In the genomic region with DNA sequence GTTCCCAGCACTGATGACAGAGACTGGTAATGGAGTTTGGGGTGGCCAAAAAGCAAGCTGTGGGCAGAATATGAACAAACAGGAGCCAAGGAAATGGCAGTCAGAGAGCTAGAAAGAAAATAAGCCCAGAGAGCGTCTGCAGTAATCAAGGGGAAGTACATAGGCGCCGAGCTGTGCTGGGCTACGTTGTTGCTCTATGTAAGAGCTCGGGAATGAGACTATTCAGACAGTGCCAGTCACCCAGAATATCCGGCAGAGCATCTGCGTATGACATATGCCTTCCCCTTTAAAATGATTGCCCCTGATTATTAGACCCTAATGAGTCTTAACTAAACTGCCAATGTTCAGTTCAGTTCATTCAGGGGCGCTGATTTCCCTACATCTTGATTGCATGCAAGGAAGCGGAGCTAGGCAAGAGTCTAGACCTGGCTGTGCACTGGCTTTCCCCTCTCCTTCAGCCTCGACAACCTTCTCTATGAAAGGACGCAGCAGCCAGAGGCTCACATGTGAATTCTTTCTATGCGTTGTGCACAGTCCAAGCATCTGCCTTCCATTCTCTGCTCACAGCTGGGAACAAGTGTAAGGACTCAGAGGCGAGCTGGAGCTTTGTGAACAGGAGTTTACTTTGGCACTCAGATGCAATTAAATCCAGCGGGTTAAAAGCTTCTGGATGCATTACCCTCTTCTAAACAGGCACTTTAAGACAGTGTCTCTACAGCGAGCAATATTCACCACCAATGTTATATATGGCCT, we compare ENCODE assay signal across 14 mouse cellular contexts.
DNase-seq lines count a peak whose midpoint lies in the region; ATAC-seq lines count a peak whose summit lies in the region.
"Had no signal": no experiment of that assay in that cellular context is flagged by ENCODE, and none has a peak within 500 bp of the region (broad histone marks: within the 10 kb centered on the region; RNA-seq: fewer than 3 reads in every experiment).

No protein-coding gene starts in this region.

- H3K9me3 ChIP-seq in midbrain, embryonic 14.5 days (ENCODE audit: control insufficient read depth, low read length), result no peaks in the 10 kb centered on the region
- no peaks in the 10 kb centered on the region for H3K9me3 ChIP-seq in midbrain, embryonic 13.5 days
- H3K9me3 ChIP-seq in limb, embryonic 10.5 days (replicated peaks), result no peaks in the 10 kb centered on the region
- H3K9me3 ChIP-seq in stomach, embryonic 16.5 days (replicated peaks; ENCODE audit: control insufficient read depth, low read length), result no peaks in the 10 kb centered on the region

- no peak for ATAC-seq in midbrain, embryonic 14.5 days (ENCODE audit: low FRiP score, low TSS enrichment)
- no peak for ATAC-seq in midbrain, embryonic 13.5 days
- ATAC-seq in stomach, embryonic 16.5 days (ENCODE audit: insufficient read depth, low FRiP score), result peak; percentile 89

- no peaks in the 10 kb centered on the region for H3K27me3 ChIP-seq in midbrain, embryonic 14.5 days (ENCODE audit: control insufficient read depth, insufficient read depth, low read length)
- no peaks in the 10 kb centered on the region for H3K27me3 ChIP-seq in midbrain, embryonic 13.5 days
- H3K27me3 ChIP-seq in limb, embryonic 10.5 days (ENCODE audit: low read depth, poor library complexity, severe bottlenecking), result 0 out of 2 replicates have a peak, but pooled peaks cover 4% of the 10 kb centered on the region
- no peaks in the 10 kb centered on the region for H3K27me3 ChIP-seq in stomach, embryonic 16.5 days (ENCODE audit: control insufficient read depth, insufficient read depth, low read length)

- H3K36me3 ChIP-seq in midbrain, embryonic 14.5 days (ENCODE audit: control insufficient read depth, insufficient read depth, low read length), result no peaks in the 10 kb centered on the region
- H3K36me3 ChIP-seq in midbrain, embryonic 13.5 days, result no peaks in the 10 kb centered on the region
- H3K36me3 ChIP-seq in limb, embryonic 10.5 days, result no peaks in the 10 kb centered on the region
- H3K36me3 ChIP-seq in stomach, embryonic 16.5 days (ENCODE audit: control insufficient read depth, insufficient read depth, low read length), result no peaks in the 10 kb centered on the region

- no peak overlapping the region for H3K4me3 ChIP-seq in midbrain, embryonic 14.5 days (replicated peaks; ENCODE audit: low read depth, low read length)
- no peak overlapping the region for H3K4me3 ChIP-seq in midbrain, embryonic 13.5 days (replicated peaks)
- H3K4me3 ChIP-seq in limb, embryonic 10.5 days, result peak overlapping the region; percentile 11; the same call in 1 of the 2 replicates
- H3K4me3 ChIP-seq in stomach, embryonic 16.5 days (replicated peaks; ENCODE audit: low read length), result no peak overlapping the region
- H3K4me3 ChIP-seq: heart, adult 2 months; myocyte had no signal

- 76% methylated on average over 15 of the region's 15 CpGs for WGBS in midbrain, embryonic 14.5 days
- 67% methylated on average over 15 of the region's 15 CpGs for WGBS in midbrain, embryonic 13.5 days
- WGBS in limb, embryonic 10.5 days, result 65% methylated on average over 15 of the region's 15 CpGs
- 51% methylated on average over 15 of the region's 15 CpGs for WGBS in stomach, embryonic 16.5 days

- DNase-seq in embryo, embryonic 11 days, result peak; percentile 42
- no peak for DNase-seq in embryo, embryonic 9.5 days (ENCODE audit: extremely low spot score)
- DNase-seq in midbrain, embryonic 14.5 days, result peak; percentile 26
- peak; percentile 47 for DNase-seq in limb, embryonic 10.5 days (ENCODE audit: low spot score)
- DNase-seq in left cerebral cortex, adult 8-10 months (ENCODE audit: low spot score in 2 of 2), result no peak
- no peak for DNase-seq in ovary, postnatal 14 days (ENCODE audit: low spot score)
- DNase-seq: cerebellum, postnatal 10 days; heart, adult 2 months; liver; lung, postnatal 4 days; right cerebral cortex, adult 18-20 months had no signal

- H3K4me2 ChIP-seq in midbrain, embryonic 14.5 days (ENCODE audit: low read length), result no peak overlapping the region
- H3K4me2 ChIP-seq in midbrain, embryonic 13.5 days (replicated peaks), result no peak overlapping the region
- H3K4me2 ChIP-seq in stomach, embryonic 16.5 days (ENCODE audit: low read depth, low read length), result no peak overlapping the region

- no peaks in the 10 kb centered on the region for H3K4me1 ChIP-seq in midbrain, embryonic 14.5 days (ENCODE audit: control insufficient read depth, insufficient read depth, low read length)
- H3K4me1 ChIP-seq in midbrain, embryonic 13.5 days (replicated peaks), result peaks cover 9% of the 10 kb centered on the region; the same call in 1 of the 2 replicates
- H3K4me1 ChIP-seq in limb, embryonic 10.5 days, result peaks cover 42% of the 10 kb centered on the region
- H3K4me1 ChIP-seq in stomach, embryonic 16.5 days (ENCODE audit: control insufficient read depth, insufficient read depth, low read length), result peaks cover 8% of the 10 kb centered on the region

- H3K9ac ChIP-seq in midbrain, embryonic 14.5 days (replicated peaks; ENCODE audit: low read length), result no peak overlapping the region
- H3K9ac ChIP-seq in midbrain, embryonic 13.5 days (replicated peaks), result no peak overlapping the region; the same call in 1 of the 2 replicates
- no peak overlapping the region for H3K9ac ChIP-seq in stomach, embryonic 16.5 days (ENCODE audit: low read length)

- H3K27ac ChIP-seq in midbrain, embryonic 14.5 days (replicated peaks; ENCODE audit: low read depth, low read length), result no peak overlapping the region
- no peak overlapping the region for H3K27ac ChIP-seq in midbrain, embryonic 13.5 days
- 0 out of 2 replicates have a peak overlapping the region, but pooled peaks have one; percentile 14 for H3K27ac ChIP-seq in limb, embryonic 10.5 days
- peak overlapping the region; percentile 23; the same call in 1 of the 2 replicates for H3K27ac ChIP-seq in stomach, embryonic 16.5 days (ENCODE audit: low read length)
- H3K27ac ChIP-seq: heart, adult 2 months had no signal

Comparison
In these comparisons a context has a peak if more than half of its experiments do, and no peak if none do; other contexts are left out.
1. DNase-seq: peak in embryo, embryonic 11 days (single experiment), midbrain, embryonic 14.5 days (single experiment) and limb, embryonic 10.5 days (single experiment); none in embryo, embryonic 9.5 days (single experiment), left cerebral cortex, adult 8-10 months (0 of 2) and ovary, postnatal 14 days (single experiment).
2. H3K27ac ChIP-seq: peak in limb, embryonic 10.5 days (single experiment) and stomach, embryonic 16.5 days (single experiment); none in midbrain, embryonic 14.5 days (single experiment) and midbrain, embryonic 13.5 days (single experiment).